In genomic region chr1:97768906-97769293, GRCm38 (mm10) we compare ENCODE assay signal across 8 mouse cellular contexts. TPM values are rescaled to one million over a fixed set of nuclear protein-coding genes. Genes with fewer than 3 reads are reported as not detected.
A peak's percentile ranks its signal among the peaks of the same experiment; 100 is the strongest.
DNase-seq lines count a peak whose midpoint lies in the region; ATAC-seq and TF ChIP-seq lines count a peak whose summit lies in the region.

No protein-coding gene starts in this region.

- WGBS in heart, postnatal 0 days = 4% methylated on average over 7 of the region's 7 CpGs
- WGBS in hindbrain, embryonic 14.5 days = 12% methylated on average over 7 of the region's 7 CpGs
- WGBS in midbrain, embryonic 11.5 days = 16% methylated on average over 7 of the region's 7 CpGs

- peaks cover 12% of the 10 kb centered on the region for H3K4me1 ChIP-seq in heart, postnatal 0 days (ENCODE audit: control insufficient read depth, insufficient read depth)
- peaks cover 15 to 39% of the 10 kb centered on the region in 2 experiments for H3K4me1 ChIP-seq in MEL (ENCODE audit: control insufficient read depth in 1 of 2, insufficient read depth in 2 of 2, low read length in 2 of 2)
- H3K4me1 ChIP-seq in hindbrain, embryonic 14.5 days (replicated peaks; ENCODE audit: control insufficient read depth, insufficient read depth, low read length) = peaks cover 28% of the 10 kb centered on the region
- H3K4me1 ChIP-seq in midbrain, embryonic 11.5 days (ENCODE audit: control insufficient read depth, insufficient read depth, low read length) = peaks cover 2% of the 10 kb centered on the region; the same call in 1 of the 2 replicates

- ATAC-seq in heart, postnatal 0 days (ENCODE audit: insufficient read depth, low read depth) = no peak
- ATAC-seq in hindbrain, embryonic 14.5 days (ENCODE audit: low FRiP score) = no peak
- no peak for ATAC-seq in midbrain, embryonic 11.5 days (ENCODE audit: low FRiP score)
- no peak for ATAC-seq in frontal cortex, adult (ENCODE audit: low TSS enrichment)

- no peak for TF ChIP-seq RAD21 in MEL (IDR thresholded peaks at IDR 0.05; ENCODE audit: low read depth, low read length)

- no peaks in the 10 kb centered on the region for H3K9me3 ChIP-seq in heart, postnatal 0 days (replicated peaks; ENCODE audit: control insufficient read depth, low read length)
- H3K9me3 ChIP-seq in MEL (replicated peaks; ENCODE audit: insufficient read depth, low read length) = no peaks in the 10 kb centered on the region
- H3K9me3 ChIP-seq in hindbrain, embryonic 14.5 days (ENCODE audit: control insufficient read depth, low read length) = no peaks in the 10 kb centered on the region
- H3K9me3 ChIP-seq in midbrain, embryonic 11.5 days (ENCODE audit: control insufficient read depth, low read length) = no peaks in the 10 kb centered on the region

- H3K4me3 ChIP-seq in heart, postnatal 0 days (ENCODE audit: low read depth, low read length) = peak overlapping the region; percentile 98
- peak overlapping the region; percentile 77 to 97 for H3K4me3 ChIP-seq in MEL (ENCODE audit: control insufficient read depth in 1 of 2, insufficient read depth in 1 of 2, low read depth in 2 of 2, low read length in 2 of 2)
- peak overlapping the region; percentile 71 for H3K4me3 ChIP-seq in hindbrain, embryonic 14.5 days (replicated peaks; ENCODE audit: low read length)
- H3K4me3 ChIP-seq in midbrain, embryonic 11.5 days (ENCODE audit: low read depth, low read length) = peak overlapping the region; percentile 76

- peaks cover 53% of the 10 kb centered on the region for H3K79me2 ChIP-seq in MEL (ENCODE audit: control insufficient read depth, insufficient read depth, low read length, poor library complexity)

- TF ChIP-seq EP300 in heart, postnatal 0 days (IDR thresholded peaks at IDR 0.05; ENCODE audit: low read depth) = no peak
- 0 out of 4 replicates have a peak, but pooled peaks have one; percentile 4 to 18 for TF ChIP-seq EP300 in MEL (IDR thresholded peaks at IDR 0.05; ENCODE audit: low read depth in 1 of 2, low read length in 2 of 2)

- H3K27ac ChIP-seq in heart, postnatal 0 days (ENCODE audit: low read depth) = peak overlapping the region; percentile 95
- H3K27ac ChIP-seq in MEL (ENCODE audit: control insufficient read depth, low read depth, low read length) = peak overlapping the region; percentile 68
- H3K27ac ChIP-seq in hindbrain, embryonic 14.5 days = peak overlapping the region; percentile 88
- H3K27ac ChIP-seq in midbrain, embryonic 11.5 days (ENCODE audit: low read depth, low read length) = no peak overlapping the region

- no peak for TF ChIP-seq CTCF in heart, postnatal 0 days (IDR thresholded peaks at IDR 0.05; ENCODE audit: low read depth)
- TF ChIP-seq CTCF in MEL (IDR thresholded peaks at IDR 0.05 in 2 of 3, conservative IDR thresholded peaks at IDR 0.05 in 1 of 3; ENCODE audit: control insufficient read depth in 1 of 3, insufficient read depth in 1 of 3, low read depth in 2 of 3, low read length in 3 of 3, poor library complexity in 1 of 3, severe bottlenecking in 1 of 3) = no peak

- H3K9ac ChIP-seq in heart, postnatal 0 days (replicated peaks; ENCODE audit: low read depth, low read length) = peak overlapping the region; percentile 73
- H3K9ac ChIP-seq in MEL (ENCODE audit: control insufficient read depth, low read depth, low read length, poor library complexity, severe bottlenecking) = peak overlapping the region; percentile 84
- H3K9ac ChIP-seq in hindbrain, embryonic 14.5 days = peak overlapping the region; percentile 81
- peak overlapping the region; percentile 88 for H3K9ac ChIP-seq in midbrain, embryonic 11.5 days (ENCODE audit: low read length)

- DNase-seq in heart, postnatal 0 days (ENCODE audit: low spot score) = no peak
- no peak for DNase-seq in heart, postnatal 4 days
- no peak for DNase-seq in MEL (ENCODE audit: low read depth, low spot score)
- no peak for DNase-seq in hindbrain, embryonic 14.5 days (ENCODE audit: low spot score)
- no peak for DNase-seq in midbrain, embryonic 11.5 days (ENCODE audit: low spot score, missing footprints)
- no peak for DNase-seq in thymus, postnatal 0 days (ENCODE audit: low spot score)
- no peak for DNase-seq in urinary bladder, adult 18-20 months (ENCODE audit: low spot score in 2 of 2)

- no peak for TF ChIP-seq POLR2A in MEL (IDR thresholded peaks at IDR 0.05; ENCODE audit: control insufficient read depth in 1 of 2, insufficient read depth in 1 of 2, low read depth in 1 of 2, low read length in 2 of 2, poor library complexity in 1 of 2)

- H3K27me3 ChIP-seq in heart, postnatal 0 days (ENCODE audit: control insufficient read depth, insufficient read depth, low read length) = no peaks in the 10 kb centered on the region
- no peaks in the 10 kb centered on the region for H3K27me3 ChIP-seq in MEL (ENCODE audit: control insufficient read depth in 1 of 2, insufficient read depth in 2 of 2, low read length in 2 of 2)
- no peaks in the 10 kb centered on the region for H3K27me3 ChIP-seq in hindbrain, embryonic 14.5 days (ENCODE audit: control insufficient read depth, insufficient read depth, low read length)
- H3K27me3 ChIP-seq in midbrain, embryonic 11.5 days (ENCODE audit: control insufficient read depth, insufficient read depth, low read length) = 0 out of 2 replicates have a peak, but pooled peaks cover 2% of the 10 kb centered on the region

- peak overlapping the region; percentile 70 for H3K4me2 ChIP-seq in heart, postnatal 0 days (ENCODE audit: low read depth, low read length)
- peak overlapping the region; percentile 62 for H3K4me2 ChIP-seq in hindbrain, embryonic 14.5 days (replicated peaks)
- H3K4me2 ChIP-seq in midbrain, embryonic 11.5 days = peak overlapping the region; percentile 66

- H3K36me3 ChIP-seq in heart, postnatal 0 days (replicated peaks; ENCODE audit: control insufficient read depth, insufficient read depth, low read length) = no peaks in the 10 kb centered on the region
- peaks cover under 1 to 44% of the 10 kb centered on the region in 2 experiments; a peak in 3 of 4 replicates for H3K36me3 ChIP-seq in MEL (ENCODE audit: control insufficient read depth in 1 of 2, insufficient read depth in 2 of 2, low read length in 2 of 2)
- no peaks in the 10 kb centered on the region for H3K36me3 ChIP-seq in hindbrain, embryonic 14.5 days (replicated peaks; ENCODE audit: control insufficient read depth, insufficient read depth)
- no peaks in the 10 kb centered on the region for H3K36me3 ChIP-seq in midbrain, embryonic 11.5 days (ENCODE audit: control insufficient read depth, insufficient read depth, low read length)

TF ChIP-seq in MEL, 35 proteins besides CTCF, POLR2A, EP300 and RAD21:
- TF ChIP-seq MYC (IDR thresholded peaks at IDR 0.05; ENCODE audit: low read depth, low read length) (peak; percentile 14; the same call in 1 of the 2 replicates), ZNF384 (IDR thresholded peaks at IDR 0.05; ENCODE audit: low read depth, low read length) (peak; percentile 81), TCF12 (IDR thresholded peaks at IDR 0.05; ENCODE audit: low read depth, low read length) (no peak), ELF1 (IDR thresholded peaks at IDR 0.05; ENCODE audit: low read depth, low read length) (peak; percentile 26; the same call in 1 of the 2 replicates), UBTF (IDR thresholded peaks at IDR 0.05; ENCODE audit: borderline replicate concordance, insufficient read depth, low read depth, low read length) (0 out of 2 replicates have a peak, but pooled peaks have one; percentile 69)

RNA-seq across cellular contexts. Expression of gene Gin1, which starts 1.1 kb away (rescaled TPM):
- 0.80 and 1.6 TPM in 2 replicates for total RNA-seq in heart, postnatal 0 days (2014; rRNA removed; ENCODE audit: low replicate concordance)
- 21.3 and 22.7 TPM in 2 replicates for polyA plus RNA-seq in heart, postnatal 0 days (2015; fragmentation: Nextera tagmentation; extraction: Ambion mirVana)
- total RNA-seq in heart, postnatal 4 days (2021) = 1 to 10 TPM; 8.1 to 8.8 TPM
- total RNA-seq in MEL (2012; rRNA removed) = 12.3 and 13.6 TPM in 2 replicates
- polyA plus RNA-seq in MEL (2012; ENCODE audit: insufficient read depth in 1 of 2, insufficient read length in 2 of 2, low read depth in 1 of 2, low replicate concordance in 2 of 2, missing spikeins in 1 of 2) = 10 to 100 TPM in 1 of 2 experiments, not detected in 1; 20.6 TPM
- 12.7 and 13.1 TPM in 2 replicates for polyA plus RNA-seq in hindbrain, embryonic 14.5 days (2014; fragmentation: Nextera tagmentation; extraction: Ambion mirVana)
- polyA plus RNA-seq in midbrain, embryonic 11.5 days (2014; fragmentation: Nextera tagmentation; extraction: Ambion mirVana) = 14.2 and 16.2 TPM in 2 replicates
- polyA plus RNA-seq in thymus, postnatal 0 days (2015; fragmentation: Nextera tagmentation; extraction: Ambion mirVana) = 23.8 and 29.8 TPM in 2 replicates

RNA-seq across cellular contexts. Expression of gene Ppip5k2, which starts 1.3 kb away (rescaled TPM):
- total RNA-seq in heart, postnatal 0 days (2014; rRNA removed; ENCODE audit: low replicate concordance) = 68.0 and 75.2 TPM in 2 replicates
- polyA plus RNA-seq in heart, postnatal 0 days (2015; fragmentation: Nextera tagmentation; extraction: Ambion mirVana) = 42.4 and 44.8 TPM in 2 replicates
- total RNA-seq in heart, postnatal 4 days (2021) = 10 to 100 TPM; 63.5 to 66.0 TPM
- 57.4 and 60.7 TPM in 2 replicates for total RNA-seq in MEL (2012; rRNA removed)
- polyA plus RNA-seq in MEL (2012; ENCODE audit: insufficient read depth in 1 of 2, insufficient read length in 2 of 2, low read depth in 1 of 2, low replicate concordance in 2 of 2, missing spikeins in 1 of 2) = 100 to 1,000 TPM in 1 of 2 experiments, 10 to 100 TPM in 1; 47.2 to 651 TPM
- polyA plus RNA-seq in hindbrain, embryonic 14.5 days (2014; fragmentation: Nextera tagmentation; extraction: Ambion mirVana) = 73.4 and 75.6 TPM in 2 replicates
- polyA plus RNA-seq in midbrain, embryonic 11.5 days (2014; fragmentation: Nextera tagmentation; extraction: Ambion mirVana) = 43.6 and 50.5 TPM in 2 replicates
- polyA plus RNA-seq in thymus, postnatal 0 days (2015; fragmentation: Nextera tagmentation; extraction: Ambion mirVana) = 17.3 and 17.9 TPM in 2 replicates
